Mouse (Mus musculus) right cerebral cortex, postnatal 36 days (tissue): ENCODE data around the gene Fbxl17.

Experiments
- DNase-seq, 2 experiments: peaks; one replicate each; pipeline ENCODE4 v3.0.0; 2022; ENCODE audit warnings: low spot score in 2 of 2, mixed read lengths in 1 of 2

Gene Fbxl17

GRCm38 (mm10) chr17:63057740-63058388 is 442.0 kb downstream of the Fbxl17 start:
- DNase-seq = no peak

- no peak for DNase-seq
These were observed 442.8 kb downstream of the Fbxl17 start for GRCm38 (mm10) chr17:63056976-63057375.

GRCm38 (mm10) chr17:63053311-63053710 is 446.5 kb downstream of the Fbxl17 start:
- no peak for DNase-seq

GRCm38 (mm10) chr17:63046401-63046800 is 453.4 kb downstream of the Fbxl17 start:
- no peak for DNase-seq

- DNase-seq = no peak
These were observed 454.5 kb downstream of the Fbxl17 start for GRCm38 (mm10) chr17:63045297-63045696.

GRCm38 (mm10) chr17:63043046-63043675 is 456.7 kb downstream of the Fbxl17 start:
- DNase-seq = no peak

GRCm38 (mm10) chr17:63037562-63037961 is 462.3 kb downstream of the Fbxl17 start:
- no peak for DNase-seq

GRCm38 (mm10) chr17:63033141-63033540 is 466.7 kb downstream of the Fbxl17 start:
- peak in 1 of 2 experiments; percentile 18 for DNase-seq

- DNase-seq = no peak
These were observed 470.7 kb downstream of the Fbxl17 start for GRCm38 (mm10) chr17:63029105-63029504.

- DNase-seq = peak; percentile 29 to 54
These were observed 474.6 kb downstream of the Fbxl17 start for GRCm38 (mm10) chr17:63025238-63025637.

- no peak for DNase-seq
These were observed 482.1 kb downstream of the Fbxl17 start for GRCm38 (mm10) chr17:63017605-63018167.

GRCm38 (mm10) chr17:63012571-63012923 is 487.3 kb downstream of the Fbxl17 start:
- DNase-seq = no peak

- DNase-seq = peak; percentile 86 to 90
These were observed 487.8 kb downstream of the Fbxl17 start for GRCm38 (mm10) chr17:63011893-63012570.

GRCm38 (mm10) chr17:63010830-63011229 is 489.0 kb downstream of the Fbxl17 start:
- DNase-seq = no peak

- DNase-seq = no peak
These were observed 491.0 kb downstream of the Fbxl17 start for GRCm38 (mm10) chr17:63008788-63009187.

- no peak for DNase-seq
These were observed 491.5 kb downstream of the Fbxl17 start for GRCm38 (mm10) chr17:63008277-63008676.

- no peak for DNase-seq
These were observed 491.9 kb downstream of the Fbxl17 start for GRCm38 (mm10) chr17:63007876-63008275.
